Mouse (Mus musculus) heart, postnatal 4 days (tissue): Measurements from ENCODE around the gene Ice2. TPM values are rescaled to one million over a fixed set of nuclear protein-coding genes. Genes with fewer than 3 reads are reported as not detected.

ENCODE experiments used
- DNase-seq: peaks from one replicate; pipeline ENCODE4 v3.0.0; 2021
- total RNA-seq, 2 experiments: library from RNA; stranded (reverse); gene quantifications; 2 replicates each; pipeline ENCODE4 v1.2.3; 2021

Gene Ice2
- total RNA-seq, 2 experiments from 2014 or later = 8.3 to 9.2 TPM

DNA sequence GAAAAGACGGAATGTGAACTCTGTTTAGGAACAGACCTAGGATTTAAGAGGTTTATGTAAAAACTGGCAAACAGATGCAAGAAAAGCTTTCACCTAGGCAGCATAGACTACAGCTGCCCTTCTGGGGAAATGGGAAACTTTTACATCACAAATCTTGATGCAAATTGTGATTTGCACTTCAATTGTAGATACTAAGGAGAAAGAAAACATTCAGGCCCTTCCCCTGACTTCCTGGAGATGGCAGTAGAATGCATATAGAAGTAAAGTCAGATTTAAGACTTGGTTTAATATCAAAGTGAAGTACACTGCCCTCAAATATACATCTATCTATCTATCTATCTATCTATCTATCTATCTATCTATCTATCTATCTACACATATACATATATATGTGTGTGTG is 21.8 kb downstream of the Ice2 start:
- no peak for DNase-seq

GRCm38 (mm10) chr9:69430531-69430930 is 32.8 kb downstream of the Ice2 start:
- no peak for DNase-seq

DNA sequence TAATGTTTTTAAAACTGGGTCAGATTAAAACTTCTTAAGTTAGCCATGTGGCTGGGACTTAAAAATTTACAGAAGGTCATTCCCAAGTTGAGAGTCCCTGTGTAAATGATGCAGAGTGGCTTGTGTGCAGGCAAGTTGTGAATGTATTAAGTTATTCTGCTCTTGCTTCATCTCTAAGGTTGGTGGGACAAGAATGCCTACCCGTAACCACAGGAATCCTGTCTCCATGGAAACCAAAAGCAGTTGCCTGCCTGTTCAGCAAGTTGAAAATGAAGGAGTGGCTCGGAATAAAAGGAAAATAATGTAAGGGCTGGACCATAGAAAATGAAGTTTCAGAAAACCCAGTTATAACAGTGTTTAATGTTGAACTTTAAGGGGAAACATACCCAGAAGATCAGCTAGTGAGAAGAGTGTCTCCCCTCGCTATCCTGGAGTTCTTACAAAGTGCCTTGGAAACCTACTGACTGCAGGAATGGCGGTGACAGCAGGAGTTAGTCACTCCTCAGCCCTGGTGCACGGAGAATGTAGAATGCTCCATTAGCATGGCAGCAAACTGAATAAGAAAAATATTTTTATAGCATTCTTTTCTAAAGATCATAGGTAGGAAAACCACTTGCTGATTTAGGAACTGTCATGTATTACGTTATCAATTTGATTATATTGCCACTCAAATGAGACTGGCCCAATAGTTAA is 34.3 kb downstream of the Ice2 start:
- no peak for DNase-seq

DNA sequence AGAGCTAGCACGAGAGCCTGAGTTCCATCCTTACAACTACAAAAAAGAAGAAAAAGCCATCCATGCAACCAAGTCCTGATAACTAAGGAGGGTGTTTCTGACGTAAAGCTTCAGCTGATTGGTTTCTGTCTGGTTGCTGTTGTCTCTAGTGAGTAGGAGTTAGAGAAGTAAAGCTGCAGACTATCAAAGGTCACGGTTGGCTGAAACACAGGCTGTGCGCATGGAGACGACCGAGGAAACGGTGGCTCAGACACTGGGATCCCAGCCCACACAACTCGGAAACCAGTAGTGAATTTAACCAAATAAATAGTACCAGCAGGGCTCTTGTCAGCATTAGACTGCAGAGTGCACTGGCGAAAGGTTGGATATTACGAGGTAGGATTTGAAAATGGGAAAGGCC is 37.5 kb downstream of the Ice2 start:
- no peak for DNase-seq

DNA sequence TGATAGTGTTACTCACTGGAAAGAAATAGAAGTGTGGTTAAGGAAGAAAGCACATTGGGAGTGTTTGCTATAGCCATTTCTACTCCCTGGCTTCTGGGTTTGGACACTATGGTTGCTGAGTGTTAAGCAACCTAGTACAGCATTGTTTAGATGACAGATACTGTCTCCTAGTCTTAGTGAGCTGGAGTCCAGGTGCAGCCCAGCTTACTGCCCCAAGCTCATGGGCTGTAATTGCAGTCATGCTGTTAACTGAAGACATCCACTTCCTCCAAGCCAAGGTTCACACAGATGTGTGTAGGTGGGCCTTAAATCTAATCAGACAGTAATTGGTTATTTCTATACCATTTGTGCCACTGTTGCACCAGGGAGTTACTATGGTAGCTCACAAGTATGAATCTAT is 38.0 kb downstream of the Ice2 start:
- DNase-seq = no peak

- peak; percentile 28 for DNase-seq
Observed at GRCm38 (mm10) chr9:69439805-69440357, 42.2 kb downstream of the Ice2 start.

GRCm38 (mm10) chr9:69442471-69443038 is 44.8 kb downstream of the Ice2 start:
- no peak for DNase-seq

- DNase-seq = peak; percentile 69
Observed at GRCm38 (mm10) chr9:69443203-69443602, 45.5 kb downstream of the Ice2 start.

DNA sequence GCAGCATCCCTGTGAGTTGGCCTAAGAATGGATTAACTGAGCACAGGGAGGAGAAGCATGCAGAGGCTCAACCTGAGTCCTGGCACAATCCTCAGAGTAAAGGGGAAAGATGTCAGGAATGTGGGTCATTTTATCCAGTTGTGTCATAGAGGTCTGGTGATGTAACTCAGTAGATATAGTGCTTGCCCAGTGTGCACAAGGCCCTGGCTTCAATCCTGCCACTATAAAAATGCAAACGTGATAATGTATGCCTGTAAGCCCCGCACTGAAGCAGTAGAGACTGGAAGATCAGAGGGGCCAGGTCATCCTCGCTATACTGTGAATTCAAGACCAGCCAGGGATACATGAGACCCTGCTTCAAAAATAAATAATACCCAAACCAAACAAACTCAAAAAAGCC is 51.1 kb downstream of the Ice2 start:
- DNase-seq = no peak

GRCm38 (mm10) chr9:69450636-69451035 is 52.9 kb downstream of the Ice2 start:
- DNase-seq = no peak

GRCm38 (mm10) chr9:69451886-69452810 is 54.4 kb downstream of the Ice2 start:
- DNase-seq = no peak

DNA sequence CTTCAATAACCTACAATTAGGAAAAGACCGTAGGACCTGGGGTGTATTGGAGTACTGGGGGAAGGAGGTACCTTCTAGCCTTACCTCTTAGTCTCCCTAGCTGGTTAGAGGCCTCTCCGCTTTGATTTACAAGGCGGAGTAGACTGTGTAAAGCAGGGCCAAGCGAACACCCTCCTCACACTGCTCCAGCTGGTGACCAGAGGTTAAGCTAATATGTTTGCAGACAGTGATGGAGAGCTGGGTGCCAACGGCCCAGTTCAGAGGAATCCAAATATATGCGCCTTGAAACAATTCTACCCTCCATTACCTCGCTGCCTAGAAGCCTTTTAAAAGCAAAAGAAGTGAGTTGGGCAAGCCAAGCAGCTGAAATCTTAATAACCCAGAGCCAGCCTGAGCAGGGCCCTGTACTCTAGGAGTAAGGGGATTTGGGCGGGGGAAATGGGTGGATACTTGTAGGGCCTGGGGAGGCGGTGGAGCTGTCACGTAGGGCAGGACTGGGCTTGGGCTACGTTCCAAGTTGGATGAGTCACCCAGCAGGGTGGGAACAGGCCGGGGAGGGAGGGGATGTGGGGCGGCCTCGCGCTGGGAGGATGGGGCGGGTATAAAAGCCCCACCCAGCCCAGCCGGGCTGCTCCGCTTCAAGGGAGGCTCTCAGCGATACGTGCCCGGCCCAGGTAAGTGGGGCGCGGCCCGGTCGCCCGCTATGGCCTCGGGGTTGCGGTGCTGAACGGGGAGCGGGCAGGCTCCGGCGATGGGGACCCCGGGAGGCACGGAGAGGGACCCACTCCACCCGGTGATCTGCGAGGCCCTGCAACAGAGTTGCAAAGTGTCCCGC is 55.6 kb downstream of the Ice2 start, which contains the start of gene Anxa2:
TSS of gene Anxa2 (plus strand) at position 555 of the 835 bp plus-strand sequence.
- DNase-seq = peak; percentile 97

DNA sequence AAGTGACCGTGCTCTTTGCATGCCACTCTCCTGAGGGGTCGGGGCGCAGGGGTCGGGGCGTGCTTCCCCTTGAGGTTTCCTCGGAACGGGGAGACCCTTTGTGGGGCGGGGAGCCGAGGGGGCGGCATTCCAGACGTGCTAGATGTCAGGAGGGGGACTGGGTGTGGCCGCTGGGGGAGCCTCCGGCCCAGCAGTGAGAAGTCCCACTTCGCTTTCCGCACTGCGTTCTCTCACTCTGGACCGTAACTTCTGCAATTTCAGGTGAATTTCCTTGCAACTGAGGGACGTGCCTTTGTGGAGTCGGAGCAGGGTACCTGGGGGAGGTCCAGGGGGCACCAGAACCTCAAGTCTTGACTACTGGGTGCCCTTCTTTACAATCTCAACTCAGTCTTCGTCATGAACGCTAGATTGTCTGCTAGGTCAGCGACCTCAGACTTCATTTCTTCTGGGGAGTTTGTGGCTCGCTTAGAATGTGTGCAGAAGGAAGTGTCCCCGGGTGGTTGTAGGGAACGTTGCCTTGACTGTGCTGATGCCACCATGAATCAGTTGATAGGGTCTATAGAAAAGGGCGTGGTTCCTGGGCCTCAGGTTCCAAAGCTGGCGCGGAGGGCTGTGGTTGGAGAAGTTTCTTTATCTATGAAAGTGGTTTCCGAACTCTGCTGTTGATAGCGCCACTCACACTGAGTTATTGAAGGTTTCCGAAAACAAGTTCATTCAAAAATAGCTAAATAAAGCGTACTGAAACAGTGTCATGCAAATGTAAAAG is 56.4 kb downstream of the Ice2 start:
- peak; percentile 61 for DNase-seq

DNA sequence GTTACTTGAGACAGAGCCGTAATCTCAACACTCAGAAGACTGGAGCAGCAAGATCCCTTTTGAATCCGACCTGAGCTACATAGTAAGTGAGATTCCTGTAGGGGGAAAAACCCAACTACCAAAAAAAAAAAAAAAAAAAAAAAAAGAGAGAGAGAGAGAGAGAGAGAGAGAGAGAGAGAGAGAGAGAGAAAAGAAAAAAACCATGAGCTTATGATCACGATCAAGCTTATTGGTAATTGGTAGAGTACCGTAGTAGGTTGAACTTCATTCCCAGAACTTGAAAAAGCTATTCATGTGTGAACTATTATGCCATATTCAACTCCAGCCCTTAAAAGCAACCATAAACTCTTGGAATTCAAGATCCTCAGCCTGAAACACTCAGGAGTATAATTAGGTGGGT is 57.0 kb downstream of the Ice2 start:
- no peak for DNase-seq

DNA sequence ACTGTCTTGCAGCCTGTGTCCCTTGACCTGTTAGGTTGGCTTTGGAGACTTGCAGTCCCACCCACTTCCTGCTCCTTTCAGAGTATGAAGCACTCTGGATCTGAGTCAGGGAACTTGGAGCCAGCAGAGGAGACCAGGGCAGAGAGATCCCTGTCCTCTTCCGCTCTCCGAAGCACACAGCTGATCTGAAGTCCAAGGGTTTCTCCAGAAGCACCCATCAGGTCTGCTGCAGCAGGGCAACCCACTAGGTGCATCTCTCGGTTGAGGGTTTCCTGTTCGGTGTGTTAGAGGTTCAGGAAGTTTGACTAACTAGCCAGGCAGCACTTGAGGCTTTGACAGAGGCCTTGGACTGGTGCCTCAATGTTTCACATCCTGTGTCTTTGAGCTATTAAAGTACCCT is 57.7 kb downstream of the Ice2 start:
- DNase-seq = no peak

GRCm38 (mm10) chr9:69456406-69457075 is 58.8 kb downstream of the Ice2 start:
- DNase-seq = no peak

- no peak for DNase-seq
Observed at GRCm38 (mm10) chr9:69457143-69457542, 59.4 kb downstream of the Ice2 start.

DNA sequence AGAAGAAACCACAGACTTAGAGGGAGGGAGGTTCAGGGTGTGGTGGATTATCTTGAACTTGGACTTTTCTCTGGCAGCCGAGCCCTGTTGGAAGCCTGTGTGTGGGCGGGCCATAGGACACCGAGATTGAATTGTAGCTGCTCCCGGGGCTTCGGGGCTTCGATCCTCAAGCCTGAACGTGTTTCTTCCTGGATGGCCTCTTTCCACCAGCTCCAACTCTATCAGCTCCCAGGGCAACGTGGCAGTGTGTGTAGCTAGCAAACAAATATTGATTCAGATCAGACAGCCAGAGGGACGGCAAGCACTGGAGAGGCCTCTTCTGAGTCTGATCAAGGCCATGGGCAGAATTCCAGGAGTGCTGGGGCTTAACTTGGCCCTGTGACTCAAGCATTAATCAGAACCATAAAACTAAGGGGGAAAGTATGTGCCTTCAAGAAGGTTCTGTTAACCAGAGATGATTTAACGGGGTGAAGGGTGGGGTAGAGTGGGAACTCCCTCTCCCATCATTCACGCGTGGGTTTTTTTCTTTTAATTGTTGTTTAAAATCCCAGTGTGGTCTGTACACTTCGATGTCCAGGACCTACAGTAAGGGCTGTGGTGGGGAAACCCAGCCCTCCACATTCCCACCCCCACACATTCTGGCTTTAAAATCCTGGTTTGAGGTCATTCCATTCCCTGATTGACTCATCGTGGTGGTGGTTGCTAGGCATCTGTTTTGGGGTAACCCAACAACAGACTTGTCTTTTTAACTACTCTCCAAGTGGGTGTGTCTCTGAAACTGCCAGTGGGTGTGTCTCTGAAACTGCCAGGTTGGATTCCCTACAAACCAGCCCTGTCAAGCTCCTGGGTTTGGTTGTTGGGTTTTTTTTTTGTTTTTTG is 60.3 kb downstream of the Ice2 start:
- DNase-seq = peak; percentile 79

GRCm38 (mm10) chr9:69458982-69459381 is 61.3 kb downstream of the Ice2 start:
- peak; percentile 64 for DNase-seq

- no peak for DNase-seq
Observed at GRCm38 (mm10) chr9:69459876-69460275, 62.2 kb downstream of the Ice2 start.
